Mouse (Mus musculus) adipocyte (in vitro differentiated cells): ENCODE results near the gene Krt15.

Experiments used
- DNase-seq: peaks from one replicate; pipeline ENCODE4 v3.0.0-alpha.2; 2016; ENCODE audit warnings: low spot score

Krt15 gene

DNA sequence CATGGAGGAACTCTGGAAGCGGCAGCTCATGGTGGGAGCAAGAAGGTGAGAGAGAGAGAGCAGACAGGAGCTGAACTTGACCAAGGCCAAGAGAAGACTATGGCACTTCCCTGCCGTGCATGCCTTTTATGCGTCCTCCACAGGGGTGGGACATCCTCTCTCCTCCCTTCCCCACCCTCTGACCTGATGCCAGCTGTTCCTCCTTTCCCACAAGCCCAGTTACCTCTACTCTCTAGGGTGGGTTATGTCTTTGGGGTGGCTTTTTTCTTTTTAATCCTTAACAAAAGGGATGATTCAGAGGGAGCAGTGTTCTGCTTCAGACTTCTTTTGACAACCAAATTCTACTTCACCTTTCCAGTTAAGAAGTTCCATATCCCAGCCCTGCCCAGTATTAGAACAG, 14.3 kb downstream of the Krt15 start, which contains the start of gene Krt13:
TSS of gene Krt13 (minus strand) at position 101 of the 400 bp plus-strand sequence.
- DNase-seq = no peak

DNA sequence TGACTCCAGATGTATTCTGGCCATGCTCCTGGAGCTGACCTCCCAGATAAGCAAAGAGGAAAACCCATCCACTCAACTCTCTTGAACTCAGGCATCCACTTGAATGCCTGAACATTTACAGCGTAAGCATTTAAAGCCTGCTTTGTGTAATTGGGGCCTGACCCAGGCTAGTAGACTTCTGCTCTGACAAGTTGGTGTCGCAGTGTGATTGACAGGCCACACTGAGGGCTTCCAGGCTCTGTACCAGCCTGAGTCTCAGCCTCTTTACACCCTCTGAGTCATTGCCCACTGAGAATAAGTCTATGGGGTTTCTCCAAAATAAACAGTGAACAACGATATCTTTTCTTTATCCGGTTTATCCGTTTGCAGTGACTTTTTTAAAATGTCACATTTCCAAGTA, 15.4 kb downstream of the Krt15 start:
- DNase-seq = peak; percentile 54

DNA sequence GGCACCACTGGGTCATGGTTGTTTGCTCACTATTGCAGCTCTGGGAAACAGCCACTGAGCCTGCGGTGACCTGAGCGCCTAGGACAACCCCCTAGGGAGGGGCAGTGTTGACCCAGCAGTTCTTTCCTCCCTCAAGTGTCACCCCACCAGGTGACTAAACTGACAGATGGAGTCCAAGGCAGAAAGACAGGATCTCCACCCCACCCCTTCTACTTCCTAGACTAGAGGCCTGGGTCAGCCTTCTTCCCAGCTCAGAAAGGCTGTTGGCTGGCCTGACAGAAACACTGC, 22.0 kb downstream of the Krt15 start:
- no peak for DNase-seq

DNA sequence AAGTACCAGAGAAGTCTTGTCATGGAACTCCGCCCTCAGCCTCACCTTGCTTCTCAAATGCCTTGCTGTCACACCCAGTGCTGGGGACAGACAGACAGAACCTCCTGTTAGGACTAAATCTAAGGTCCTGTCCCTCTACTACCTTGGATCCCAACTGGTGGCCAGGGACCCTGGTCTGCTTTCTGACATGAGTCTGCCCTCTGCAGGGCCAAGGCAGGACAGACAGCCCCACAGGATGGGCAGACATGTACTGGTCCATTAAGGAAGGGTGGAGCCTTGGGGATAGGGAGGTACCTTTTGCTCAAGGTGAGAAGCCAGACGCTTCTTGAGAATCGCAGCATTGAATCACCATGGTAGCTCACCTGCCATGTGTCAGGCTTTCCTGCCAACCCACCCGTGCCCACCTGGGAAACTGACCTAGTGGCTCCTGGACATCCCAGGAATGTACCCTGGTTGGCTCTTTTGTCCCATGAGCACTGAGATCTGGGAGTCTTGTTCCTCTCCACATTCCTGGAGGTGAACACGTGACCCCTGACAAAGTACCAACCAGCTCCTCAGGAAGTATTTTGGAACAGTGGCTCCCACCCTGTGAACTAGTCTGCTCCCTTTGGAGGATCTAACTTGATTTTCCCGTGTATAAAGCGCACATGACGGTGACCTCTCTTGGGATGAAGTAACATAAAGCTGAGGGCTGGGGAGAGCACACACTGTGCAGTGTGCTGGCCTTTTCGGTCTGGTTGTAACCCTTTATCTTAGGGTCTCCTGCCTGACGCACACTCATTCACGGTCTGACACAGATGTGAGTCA, 22.6 kb downstream of the Krt15 start:
- DNase-seq = no peak

DNA sequence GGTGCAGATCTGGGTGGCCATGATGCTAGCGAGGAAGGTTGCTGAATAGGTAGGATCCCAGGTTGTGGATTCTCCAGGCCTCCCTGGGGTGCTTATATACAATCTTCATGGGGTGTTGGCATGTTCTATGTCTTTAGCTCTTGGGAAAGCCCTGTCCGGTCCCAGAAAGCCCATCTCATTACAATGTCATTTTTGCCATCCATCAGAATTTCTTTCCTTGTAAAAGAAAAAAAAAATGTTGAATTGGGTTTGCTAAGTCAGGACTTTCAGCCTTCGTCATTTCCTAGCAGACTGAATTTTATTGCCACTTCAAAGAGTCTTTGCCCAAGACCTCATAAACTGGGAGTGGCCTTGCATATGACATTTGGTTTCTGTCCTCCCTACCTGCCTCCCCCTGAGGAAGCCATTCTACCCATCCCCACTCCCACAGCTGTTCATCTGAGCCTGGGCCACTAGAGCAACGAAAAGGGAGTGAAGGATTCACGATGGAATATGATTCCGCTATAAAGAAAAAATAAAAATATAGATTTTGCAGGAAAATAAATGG, 30.1 kb downstream of the Krt15 start, which contains the start of gene Krt36:
TSS of gene Krt36 (minus strand) at position 51 of the 547 bp plus-strand sequence.
- DNase-seq = no peak

DNA sequence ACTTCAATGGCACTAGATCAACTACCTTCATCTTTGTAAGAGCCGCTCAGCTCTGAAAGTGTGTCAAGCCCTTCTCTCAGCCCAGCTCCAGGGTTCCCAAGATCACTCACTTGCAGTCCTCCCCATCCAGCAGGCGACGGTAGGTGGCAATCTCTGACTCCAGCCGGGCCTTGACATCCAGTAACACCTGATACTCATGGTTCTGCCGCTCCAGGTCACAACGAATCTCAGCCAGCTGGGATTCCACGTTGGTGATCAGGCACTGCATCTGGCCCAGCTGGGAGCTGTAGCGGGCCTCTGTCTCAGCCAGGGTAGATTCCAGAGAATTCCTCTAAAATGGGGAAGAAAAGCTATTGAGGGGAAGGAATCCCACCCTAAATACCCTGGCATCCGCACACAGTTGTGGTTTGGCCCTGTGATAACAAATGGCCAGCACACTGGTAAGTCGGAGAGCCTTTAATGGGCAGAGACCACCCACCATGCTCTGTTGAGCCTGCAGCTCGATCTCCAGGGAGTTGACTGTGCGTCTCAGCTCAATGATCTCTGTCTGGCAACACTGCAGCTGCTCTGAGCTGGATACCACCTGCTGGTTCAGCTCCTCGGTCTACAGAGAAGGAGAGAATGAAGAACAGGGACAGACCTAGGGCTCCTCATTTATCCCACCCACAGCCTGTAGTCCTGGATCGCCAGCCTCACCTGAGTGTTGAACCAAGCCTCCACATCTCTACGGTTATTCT, 32.9 kb downstream of the Krt15 start:
- DNase-seq = no peak

DNA sequence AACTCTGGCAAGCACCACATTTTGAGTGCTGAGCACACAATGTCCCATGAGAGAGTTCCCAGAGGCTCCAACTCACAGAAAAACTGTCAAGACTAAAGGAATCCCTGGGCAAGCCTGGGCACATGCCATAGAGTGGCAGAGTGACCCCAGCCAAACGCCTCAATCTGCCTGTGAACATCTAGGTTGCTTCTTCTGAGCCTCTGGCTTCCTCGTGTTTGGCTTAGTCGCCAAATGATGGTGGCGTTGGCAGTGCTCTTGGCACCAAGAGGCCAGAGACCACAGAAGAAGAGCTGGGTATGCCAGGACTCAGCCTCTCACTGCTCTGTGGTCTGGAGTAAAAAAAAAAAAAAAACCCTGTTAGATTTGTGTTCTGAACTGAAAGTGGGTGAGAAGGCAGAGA, 35.3 kb downstream of the Krt15 start:
- peak; percentile 75 for DNase-seq

DNA sequence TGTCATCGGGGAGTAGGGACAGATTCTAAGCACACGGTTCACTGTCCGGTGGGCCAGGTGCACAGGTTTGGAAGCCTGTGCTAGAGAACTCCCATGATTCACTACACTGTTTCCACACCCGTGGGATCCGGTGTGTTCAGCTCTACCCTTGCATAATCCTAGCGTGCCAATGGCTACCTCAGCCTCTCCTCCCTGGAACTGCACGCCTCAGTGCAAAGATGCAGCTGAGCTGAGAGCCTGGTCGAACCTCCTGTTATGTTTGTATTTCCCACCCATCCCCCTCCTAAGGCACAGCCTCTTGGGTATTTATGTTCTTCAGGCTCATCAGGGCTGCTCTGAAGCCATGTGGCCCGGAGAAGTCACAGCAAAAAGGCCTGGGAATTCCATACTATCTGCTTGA, 37.9 kb downstream of the Krt15 start:
- no peak for DNase-seq

DNA sequence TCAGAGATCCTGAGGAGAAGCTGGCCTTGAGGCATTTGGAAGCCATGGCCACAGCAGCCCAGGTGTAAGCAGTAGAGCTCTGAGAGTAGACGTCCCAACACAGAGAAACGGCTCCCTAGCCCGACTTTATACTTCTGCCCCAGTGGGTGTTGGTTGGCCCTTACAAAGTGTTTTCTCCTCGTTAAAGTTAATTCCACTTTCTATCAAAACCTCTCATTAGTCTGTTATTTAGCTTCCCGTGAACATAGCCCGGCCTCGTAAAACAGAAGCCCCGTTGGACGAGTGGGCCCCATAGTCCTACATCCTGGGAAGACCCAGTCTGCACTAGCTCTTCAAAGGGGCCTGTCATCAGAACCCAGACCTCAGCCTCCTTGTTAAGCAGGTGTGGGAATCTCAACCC, 39.6 kb downstream of the Krt15 start, which contains the start of gene Krt35:
TSS of gene Krt35 (minus strand) at position 101 of the 400 bp plus-strand sequence.
- DNase-seq = no peak

DNA sequence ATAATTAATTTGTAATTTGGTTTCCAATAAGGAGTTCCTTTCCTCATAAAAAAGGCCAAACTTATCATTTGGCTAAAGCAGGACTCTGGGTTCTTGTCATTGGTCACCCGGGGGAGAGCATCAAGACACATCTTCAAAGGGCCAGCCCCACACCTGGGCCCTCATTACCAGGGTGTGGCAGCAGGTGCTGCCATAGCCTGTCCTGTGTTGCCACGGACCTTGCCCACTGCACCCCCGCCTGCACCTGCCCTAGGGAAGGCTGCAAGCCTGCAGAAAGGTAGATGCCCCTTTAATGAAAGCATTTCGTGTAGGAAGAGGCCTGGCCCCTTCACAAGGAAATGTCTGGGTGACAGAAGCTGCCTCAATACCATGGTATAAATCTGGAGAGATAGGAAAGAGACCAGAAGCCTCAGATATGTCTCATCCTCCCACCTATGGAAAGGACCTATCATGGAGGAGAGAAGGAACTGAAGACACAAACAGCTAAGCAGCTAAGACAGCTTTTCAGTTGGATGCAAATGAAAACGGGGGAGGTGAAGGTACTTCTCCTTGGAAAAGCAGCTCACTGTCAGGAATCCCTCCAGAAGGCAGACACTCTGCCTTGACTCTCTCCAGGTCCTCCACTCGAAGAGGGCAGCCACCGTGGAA, 47.2 kb downstream of the Krt15 start:
- DNase-seq = no peak

DNA sequence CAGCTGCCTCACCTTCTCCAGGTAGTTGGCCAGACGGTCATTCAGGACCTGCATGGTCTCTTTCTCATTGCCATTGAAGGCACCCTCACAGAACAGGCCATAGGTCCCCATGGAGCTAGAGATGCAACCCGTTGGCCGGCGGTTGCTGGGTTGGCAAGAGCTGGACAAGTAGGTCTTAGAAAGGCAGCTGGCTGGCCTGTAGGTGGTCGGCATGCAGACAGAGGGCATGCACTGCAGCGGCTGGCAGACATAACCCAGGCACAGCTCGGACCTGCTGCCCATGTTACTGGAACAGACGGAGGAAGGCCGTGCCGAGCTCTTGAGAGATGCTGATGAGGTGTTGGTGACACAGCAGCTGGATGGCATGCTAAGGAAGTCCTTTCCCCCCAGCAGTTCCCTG, 47.9 kb downstream of the Krt15 start, which contains the start of gene Krt32:
TSS of gene Krt32 (minus strand) at position 366 of the 400 bp plus-strand sequence.
- DNase-seq = no peak
